Mouse (Mus musculus): Measurements from ENCODE around the gene Wdr72. TPM values are rescaled to one million over a fixed set of nuclear protein-coding genes. Genes with fewer than 3 reads are reported as not detected.

Wdr72 gene
- total RNA-seq, 2 experiments from 2014 or later, result 1.2 to 1.7 TPM

Other genes with a start within 250 kb of the Wdr72 start
- gene Unc13c, start 141.4 kb upstream of the Wdr72 start, total RNA-seq (2021), result 1 to 10 TPM; 1.0 to 1.1 TPM